Mouse (Mus musculus) heart, postnatal 0 days (tissue): ENCODE measurements around the gene Gm10160.
A peak's percentile ranks its signal among the peaks of the same experiment; 100 is the strongest.

Source experiments
- CTCF ChIP-seq: IDR thresholded peaks from 2 replicates; pipeline ENCODE4 v1.5.1; 2016; ENCODE audit warnings: antibody characterized with exemption, control low read depth, low read depth
- EP300 ChIP-seq: IDR thresholded peaks from 2 replicates; pipeline ENCODE4 v1.6.1; 2016; ENCODE audit warnings: antibody characterized with exemption, low read depth

GRCm38 (mm10) chr7:81868158-81868557 is 12.6 kb upstream of the Gm10160 start:
- TF ChIP-seq CTCF: peak; percentile 92
- no peak for TF ChIP-seq EP300
